1 mouse cellular context compared by ENCODE assay signal in the genomic region with DNA sequence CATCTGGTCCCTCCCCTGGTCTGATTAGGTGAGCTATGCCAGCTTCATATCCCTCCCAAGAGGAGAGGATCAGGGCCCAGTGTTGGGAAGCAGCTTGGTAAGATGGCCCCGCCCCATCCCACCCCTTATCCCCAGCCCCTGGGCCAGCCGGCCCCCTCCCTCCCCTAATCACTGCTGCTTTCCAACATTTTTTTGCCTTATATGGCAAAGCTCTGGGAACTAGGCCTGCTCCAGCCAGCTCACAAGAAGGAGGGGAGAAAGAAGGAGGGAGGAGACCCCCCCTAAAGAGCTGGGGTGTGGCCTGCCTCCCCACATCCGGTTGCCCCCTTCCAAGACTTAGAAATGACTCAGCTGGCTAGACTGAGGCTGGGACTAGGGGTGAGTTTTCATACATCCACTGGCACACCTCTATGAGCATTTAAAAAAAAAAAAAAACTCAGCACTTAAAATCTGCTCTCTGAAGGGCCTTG.
TF ChIP-seq lines count a peak whose summit lies in the region.

No protein-coding gene starts in this region.

TF ChIP-seq in CH12.LX, 34 proteins besides CTCF, POLR2A, EP300 and RAD21:
- TF ChIP-seq ETS1 (conservative IDR thresholded peaks at IDR 0.05; ENCODE audit: low read depth, low read length) (no peak), ZC3H11A (IDR thresholded peaks at IDR 0.05; ENCODE audit: low read depth, low read length) (no peak), BHLHE40 (IDR thresholded peaks at IDR 0.05; ENCODE audit: low read depth, low read length) (no peak), IRF4 (IDR thresholded peaks at IDR 0.05; ENCODE audit: low read depth, low read length) (peak; percentile 67), PAX5 (IDR thresholded peaks at IDR 0.05; ENCODE audit: low read length) (no peak), MAFK (IDR thresholded peaks at IDR 0.05; ENCODE audit: insufficient replicate concordance, low read length) (no peak), CHD1 (IDR thresholded peaks at IDR 0.05; ENCODE audit: low read depth, low read length) (no peak), USF1 (IDR thresholded peaks at IDR 0.05; ENCODE audit: low read depth, low read length) (no peak), ZNF384 (IDR thresholded peaks at IDR 0.05; ENCODE audit: low read depth, low read length) (peak; percentile 53)
